Mouse (Mus musculus) embryonic fibroblast, embryonic 13.5 days (primary cell): Measurements from ENCODE around the gene Btbd35f6. TPM values are rescaled to one million over a fixed set of nuclear protein-coding genes. Genes with fewer than 3 reads are reported as not detected.
"Not testable (repeated sequence)": the region's sequence is repeated elsewhere in the genome, so short reads cannot be mapped to it uniquely, and the experiment has no call there.

Source experiments
- H3K27ac ChIP-seq: 2 replicates; pipeline ENCODE4 v1.5.1; 2012; ENCODE audit warnings: low read length, control low read depth, inconsistent platforms; ENCODE audit not compliant: insufficient read depth
- H3K4me1 ChIP-seq: 2 replicates; pipeline ENCODE4 v1.6.1; 2011; ENCODE audit warnings: low read length; ENCODE audit not compliant: control insufficient read depth, insufficient read depth
- H3K4me3 ChIP-seq: 2 replicates; pipeline ENCODE4 v1.5.1; 2011; ENCODE audit warnings: mild to moderate bottlenecking, control low read depth, low read length; ENCODE audit not compliant: insufficient read depth
- polyA plus RNA-seq: library from polyadenylated mRNA; stranded (reverse); fragments of >200 nt; gene quantifications from 2 replicates; pipeline ENCODE4 v1.2.4, GENCODE M21; 2011; ENCODE audit warnings: low read depth; ENCODE audit not compliant: missing spikeins, insufficient read length

Gene Btbd35f6
- not detected in 2 replicates for polyA plus RNA-seq

DNA sequence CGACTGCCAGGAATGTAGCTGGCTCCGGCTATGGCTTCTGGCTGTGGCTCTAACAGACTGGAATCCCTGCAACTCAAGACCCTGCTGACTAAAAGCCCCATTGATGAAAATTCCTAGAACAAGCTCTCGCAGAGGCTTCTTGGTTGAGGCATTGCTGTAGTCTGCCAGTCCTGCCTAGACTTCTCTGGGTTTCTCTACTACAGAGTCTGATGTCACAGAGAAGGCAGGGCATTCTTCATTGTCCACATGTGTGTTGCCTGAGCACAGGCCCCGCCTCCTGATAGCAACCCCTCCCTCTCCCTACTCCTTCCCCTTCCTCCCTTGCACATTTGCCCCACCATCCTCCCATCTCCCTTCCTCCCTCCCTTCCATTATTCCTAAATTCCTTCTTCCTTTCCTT lies at the start of gene Btbd35f6:
Gene Btbd35f6 (minus strand): TSS at position 101 of the 400 bp plus-strand sequence.
- not testable (repeated sequence) for H3K4me1 ChIP-seq, H3K27ac ChIP-seq, H3K4me3 ChIP-seq

DNA sequence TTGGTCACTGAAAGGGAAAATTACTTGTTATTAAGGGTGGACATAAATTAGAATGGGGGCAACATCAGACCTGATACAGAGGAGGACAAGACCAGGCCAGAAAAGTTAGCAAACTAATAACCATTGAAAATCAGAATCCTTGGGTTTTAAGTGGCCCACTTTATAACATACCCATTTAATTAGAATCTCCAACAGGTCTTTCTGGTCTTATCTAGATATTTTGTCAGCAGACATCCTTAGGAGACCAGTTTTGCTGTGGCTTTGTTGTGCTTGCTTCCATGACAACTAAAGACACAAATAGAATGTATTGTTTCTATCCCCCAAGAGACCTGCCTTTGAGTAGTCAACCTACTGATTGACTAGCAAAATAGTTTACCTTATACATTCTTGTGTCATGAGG lies 30.4 kb upstream of the Btbd35f6 start, which contains the start of gene Gm21870:
Gene Gm21870 (minus strand): TSS at position 101 of the 400 bp plus-strand sequence.
- not testable (repeated sequence) for H3K27ac ChIP-seq, H3K4me1 ChIP-seq, H3K4me3 ChIP-seq

DNA sequence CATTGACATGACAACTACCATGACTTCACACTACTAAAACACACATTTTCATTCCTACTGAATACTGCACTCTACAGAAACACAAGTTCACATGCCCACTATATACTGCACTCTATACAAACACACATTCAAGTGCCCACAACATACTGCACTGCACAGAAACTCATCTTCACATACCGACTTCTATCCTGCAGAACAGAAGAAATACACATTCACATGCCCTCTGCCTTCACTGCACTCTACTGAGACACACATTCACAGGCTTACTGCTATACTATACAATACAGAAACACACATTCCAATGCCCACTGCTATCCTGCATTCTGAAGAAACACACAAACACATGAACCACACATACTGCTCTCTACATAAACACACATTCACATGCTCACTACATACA lies 26.1 kb downstream of the Btbd35f6 start:
- H3K27ac ChIP-seq, H3K4me1 ChIP-seq, H3K4me3 ChIP-seq: not testable (repeated sequence)

DNA sequence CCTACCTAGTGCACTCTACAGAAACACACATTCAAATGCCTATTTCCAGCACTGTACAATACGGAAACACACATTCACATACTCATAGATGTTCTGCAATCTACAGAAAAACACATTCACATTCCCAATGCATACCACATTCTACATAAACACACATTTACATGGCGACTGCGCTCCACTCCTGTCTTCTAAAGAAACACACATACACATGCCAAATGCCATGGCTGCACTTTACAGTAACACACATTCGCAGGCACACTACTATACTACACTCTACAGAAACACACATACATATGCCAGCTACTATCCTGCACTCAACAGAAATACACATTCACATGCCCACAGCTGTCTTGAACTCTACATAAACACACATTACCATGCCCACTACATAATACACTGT lies 28.1 kb downstream of the Btbd35f6 start:
- H3K4me1 ChIP-seq, H3K27ac ChIP-seq, H3K4me3 ChIP-seq: not testable (repeated sequence)

DNA sequence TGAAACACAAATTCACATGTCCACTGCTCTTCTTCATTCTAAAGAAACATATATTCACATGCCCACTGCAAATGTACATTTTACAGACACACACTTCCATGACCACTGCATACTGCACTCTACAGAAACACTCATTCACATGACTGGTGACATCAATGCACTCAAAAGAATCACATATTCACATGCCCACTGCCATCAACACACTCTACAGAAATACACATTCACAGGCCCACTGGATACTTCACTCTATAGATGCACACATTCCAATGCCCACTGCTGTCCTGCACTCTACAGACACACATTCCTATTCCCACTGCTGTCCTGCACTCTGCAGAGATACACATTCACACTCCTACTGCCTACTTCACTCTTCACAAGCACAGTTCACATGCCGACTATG lies 30.0 kb downstream of the Btbd35f6 start:
- H3K27ac ChIP-seq, H3K4me1 ChIP-seq, H3K4me3 ChIP-seq: not testable (repeated sequence)

DNA sequence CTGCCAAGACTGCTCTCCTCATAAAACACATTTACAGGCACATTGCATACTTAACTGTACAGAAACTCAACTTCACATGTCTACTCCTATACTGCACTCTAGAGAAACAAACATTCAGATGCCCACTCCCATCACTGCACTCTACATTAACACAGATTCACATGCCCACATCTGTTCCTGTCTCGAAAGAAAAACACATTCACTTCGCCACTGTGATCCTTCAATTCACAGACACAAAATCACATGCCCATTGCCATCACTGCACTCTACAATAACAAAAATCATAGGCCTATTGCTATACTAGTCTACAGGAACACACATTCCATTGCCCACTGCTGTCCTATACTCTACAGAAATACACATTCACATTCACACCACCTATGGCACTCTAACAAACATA lies 30.9 kb downstream of the Btbd35f6 start:
- not testable (repeated sequence) for H3K4me1 ChIP-seq, H3K27ac ChIP-seq, H3K4me3 ChIP-seq

Other genes starting within 250 kb of the Btbd35f6 start
- gene Gm21870, start 30.3 kb upstream of the Btbd35f6 start, polyA plus RNA-seq = not detected in 2 replicates
- gene Btbd35f9, start 205.0 kb upstream of the Btbd35f6 start, polyA plus RNA-seq = not detected in 2 replicates